Mouse (Mus musculus): Measurements from ENCODE around the gene Actg1.

- no peak for TF ChIP-seq CHD2 (IDR thresholded peaks at IDR 0.05; ENCODE audit: low read depth, low read length)
- no peak for TF ChIP-seq HCFC1 (IDR thresholded peaks at IDR 0.05; ENCODE audit: borderline replicate concordance, insufficient read depth, low read length)
- TF ChIP-seq ZC3H11A (IDR thresholded peaks at IDR 0.05; ENCODE audit: borderline replicate concordance, low read depth, low read length): no peak
- TF ChIP-seq ZNF384 (IDR thresholded peaks at IDR 0.05; ENCODE audit: low read depth, low read length): no peak
- no peak for TF ChIP-seq MAFK (IDR thresholded peaks at IDR 0.05; ENCODE audit: insufficient read depth, low read depth, low read length)
Observed at GRCm38 (mm10) chr11:120320156-120320555, 28.2 kb downstream of the Actg1 start.

Measured in ES-E14 (cell line).